Mouse (Mus musculus): ENCODE data around the gene Sertad4. TPM values are rescaled to one million over a fixed set of nuclear protein-coding genes. Genes with fewer than 3 reads are reported as not detected.
A peak's percentile ranks its signal among the peaks of the same experiment; 100 is the strongest.

Gene Sertad4
- total and polyA plus RNA-seq, 3 experiments = 4.4 to 7.9 (median 5.2) TPM

GRCm38 (mm10) chr1:192851640-192852039 is 3.9 kb downstream of the Sertad4 start:
- DNase-seq = peak; percentile 35

GRCm38 (mm10) chr1:192851126-192851525 is 4.4 kb downstream of the Sertad4 start:
- DNase-seq = no peak

- no peak for DNase-seq
Measured at GRCm38 (mm10) chr1:192849616-192850015, 5.9 kb downstream of the Sertad4 start.

- no peak for DNase-seq
Measured at GRCm38 (mm10) chr1:192847254-192847653, 8.3 kb downstream of the Sertad4 start.

- no peak for DNase-seq
Measured at GRCm38 (mm10) chr1:192841094-192841813, 14.3 kb downstream of the Sertad4 start.

GRCm38 (mm10) chr1:192840655-192841054 is 14.9 kb downstream of the Sertad4 start:
- DNase-seq = no peak

- no peak for DNase-seq
Measured at GRCm38 (mm10) chr1:192835211-192835681, 20.3 kb downstream of the Sertad4 start.

- peak; percentile 66 for DNase-seq
Measured at GRCm38 (mm10) chr1:192834361-192835210, 21.0 kb downstream of the Sertad4 start.

GRCm38 (mm10) chr1:192833586-192833985 is 22.0 kb downstream of the Sertad4 start:
- no peak for DNase-seq

GRCm38 (mm10) chr1:192833097-192833496 is 22.5 kb downstream of the Sertad4 start:
- no peak for DNase-seq

- no peak for DNase-seq
Measured at GRCm38 (mm10) chr1:192832338-192832737, 23.2 kb downstream of the Sertad4 start.

GRCm38 (mm10) chr1:192830444-192830843 is 25.1 kb downstream of the Sertad4 start:
- no peak for DNase-seq

GRCm38 (mm10) chr1:192828928-192829327 is 26.6 kb downstream of the Sertad4 start:
- DNase-seq = no peak

GRCm38 (mm10) chr1:192827955-192828354 is 27.6 kb downstream of the Sertad4 start:
- DNase-seq = no peak

- DNase-seq = no peak
Measured at GRCm38 (mm10) chr1:192825746-192826145, 29.8 kb downstream of the Sertad4 start.

GRCm38 (mm10) chr1:192822652-192823525 is 32.7 kb downstream of the Sertad4 start:
- DNase-seq = no peak

GRCm38 (mm10) chr1:192822309-192822651 is 33.3 kb downstream of the Sertad4 start:
- DNase-seq = no peak

GRCm38 (mm10) chr1:192818334-192818733 is 37.2 kb downstream of the Sertad4 start:
- no peak for DNase-seq

- DNase-seq = no peak
Measured at GRCm38 (mm10) chr1:192815789-192816188, 39.8 kb downstream of the Sertad4 start.

- DNase-seq = no peak
Measured at GRCm38 (mm10) chr1:192814700-192815099, 40.9 kb downstream of the Sertad4 start.

GRCm38 (mm10) chr1:192812758-192813157 is 42.8 kb downstream of the Sertad4 start:
- no peak for DNase-seq

GRCm38 (mm10) chr1:192812290-192812689 is 43.3 kb downstream of the Sertad4 start:
- no peak for DNase-seq
